Mouse (Mus musculus): ENCODE measurements around the gene Lrp2. TPM values are rescaled to one million over a fixed set of nuclear protein-coding genes. Genes with fewer than 3 reads are reported as not detected.

Gene Lrp2
- polyA plus RNA-seq, 1 experiment, result not detected

DNA sequence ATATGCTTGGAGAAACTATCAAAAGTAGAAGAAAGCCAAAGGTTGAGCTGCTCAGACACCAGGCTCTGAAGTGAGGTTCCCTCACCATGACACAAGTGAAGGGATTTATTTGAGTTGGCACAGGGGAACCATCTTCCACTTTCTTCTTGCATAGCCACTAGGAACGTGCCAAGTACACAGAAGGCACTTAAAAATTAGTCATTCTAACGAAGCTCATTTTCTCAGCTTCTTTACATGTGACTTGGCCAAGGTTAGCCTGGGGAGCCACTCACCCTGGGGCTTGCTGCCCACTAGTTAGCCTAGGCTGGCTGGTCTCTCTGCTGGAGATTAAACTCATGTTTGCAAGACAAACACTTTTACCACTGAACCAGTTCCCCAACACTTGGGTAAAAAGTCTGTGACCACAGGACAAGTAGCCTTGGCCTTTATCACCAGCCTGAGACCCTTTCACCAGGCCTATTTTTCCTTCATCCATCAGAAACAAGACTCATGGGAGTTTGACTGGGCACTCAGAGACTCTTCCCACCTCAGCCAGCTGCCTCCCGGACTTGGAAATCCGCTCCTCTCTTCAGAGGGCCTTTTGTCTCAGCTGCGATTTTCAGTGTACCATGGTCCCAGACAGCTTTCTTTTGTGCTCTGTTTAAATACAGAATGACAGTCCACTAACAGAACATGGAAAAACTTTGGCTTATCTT, 12.7 kb downstream of the Lrp2 start:
- no peak overlapping the region for H3K4me3 ChIP-seq (ENCODE audit: insufficient read depth, low read length)
- peaks cover 10% of the 10 kb centered on the region for H3K4me1 ChIP-seq (ENCODE audit: control insufficient read depth, insufficient read depth, low read length)
- TF ChIP-seq CTCF (IDR thresholded peaks at IDR 0.05; ENCODE audit: low read depth, low read length) (no peak), POLR2A (IDR thresholded peaks at IDR 0.05; ENCODE audit: borderline replicate concordance, low read depth, low read length) (no peak)
- H3K27ac ChIP-seq (ENCODE audit: insufficient read depth, low read depth, low read length), result no peak overlapping the region

DNA sequence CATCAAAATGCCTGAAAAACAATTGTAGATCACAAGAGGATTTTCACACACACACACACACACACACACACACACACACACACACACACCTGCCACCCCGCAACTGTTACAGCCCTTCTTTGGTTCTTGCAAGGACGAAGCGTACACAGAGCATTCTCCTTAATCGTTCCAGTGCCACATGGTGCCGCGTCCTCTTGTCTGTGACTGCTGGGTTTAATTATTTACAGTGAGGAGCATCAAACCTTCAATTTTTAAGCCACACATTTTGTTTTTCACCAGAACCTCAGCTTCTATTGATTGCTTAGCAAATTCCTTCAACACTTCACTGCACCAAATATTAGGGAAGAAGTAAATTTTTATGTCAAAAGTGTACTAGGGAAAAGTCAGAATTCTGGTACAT, 15.3 kb downstream of the Lrp2 start:
- H3K27ac ChIP-seq (ENCODE audit: insufficient read depth, low read depth, low read length), result no peak overlapping the region
- TF ChIP-seq CTCF (IDR thresholded peaks at IDR 0.05; ENCODE audit: low read depth, low read length), result no peak
- peaks cover 10% of the 10 kb centered on the region for H3K4me1 ChIP-seq (ENCODE audit: control insufficient read depth, insufficient read depth, low read length)
- no peak overlapping the region for H3K4me3 ChIP-seq (ENCODE audit: insufficient read depth, low read length)

DNA sequence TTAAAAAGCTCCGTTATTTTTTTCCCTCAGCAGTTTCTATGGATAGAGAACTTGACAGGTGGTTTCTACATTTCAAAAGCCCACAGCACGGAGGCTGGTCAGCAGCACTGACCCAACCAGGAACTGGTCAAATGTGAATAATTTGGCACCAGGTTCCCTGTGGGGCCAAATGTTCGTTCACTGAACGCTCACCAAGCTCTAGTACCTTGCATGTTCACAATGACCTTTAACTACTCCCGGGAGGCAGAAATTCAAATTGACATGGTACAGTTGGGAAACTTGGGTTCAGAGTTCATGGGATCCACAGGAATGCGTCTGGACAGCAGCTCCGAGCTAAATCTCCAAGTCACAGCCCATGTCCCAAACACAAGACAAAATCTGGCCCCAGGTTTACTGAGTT, 19.6 kb downstream of the Lrp2 start:
- Histone ChIP-seq H3K4me3 (ENCODE audit: insufficient read depth, low read length) (no peak overlapping the region), H3K4me1 (ENCODE audit: control insufficient read depth, insufficient read depth, low read length) (peaks cover 4% of the 10 kb centered on the region; the same call in 1 of the 2 replicates), H3K27ac (ENCODE audit: insufficient read depth, low read depth, low read length) (no peak overlapping the region)
- TF ChIP-seq POLR2A (IDR thresholded peaks at IDR 0.05; ENCODE audit: borderline replicate concordance, low read depth, low read length) (no peak), CTCF (IDR thresholded peaks at IDR 0.05; ENCODE audit: low read depth, low read length) (no peak)

DNA sequence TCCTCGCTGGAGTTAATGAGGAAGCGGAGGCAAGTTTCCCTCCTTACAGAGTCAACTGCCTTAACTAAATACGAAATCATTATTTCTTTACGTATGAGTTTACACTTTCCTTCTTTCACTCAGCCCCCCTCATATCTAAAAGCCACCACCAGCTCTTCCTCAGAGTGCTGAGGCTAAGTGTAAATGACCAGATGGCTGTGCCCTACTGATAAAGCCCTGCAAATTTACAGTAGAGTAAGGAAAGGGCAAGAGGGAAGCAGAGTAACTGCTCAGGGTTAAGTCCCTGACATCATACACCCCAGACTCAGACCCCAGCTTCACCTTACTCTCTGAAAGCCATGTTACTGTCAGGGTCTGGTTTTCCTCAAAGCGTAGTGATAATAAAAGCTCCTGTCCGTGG, 22.4 kb downstream of the Lrp2 start:
- H3K4me1 ChIP-seq (ENCODE audit: control insufficient read depth, insufficient read depth, low read length), result peaks cover 4% of the 10 kb centered on the region; the same call in 1 of the 2 replicates
- H3K27ac ChIP-seq (ENCODE audit: insufficient read depth, low read depth, low read length), result no peak overlapping the region
- no peak for TF ChIP-seq CTCF (IDR thresholded peaks at IDR 0.05; ENCODE audit: low read depth, low read length)
- no peak for TF ChIP-seq POLR2A (IDR thresholded peaks at IDR 0.05; ENCODE audit: borderline replicate concordance, low read depth, low read length)
- H3K4me3 ChIP-seq (ENCODE audit: insufficient read depth, low read length), result no peak overlapping the region

DNA sequence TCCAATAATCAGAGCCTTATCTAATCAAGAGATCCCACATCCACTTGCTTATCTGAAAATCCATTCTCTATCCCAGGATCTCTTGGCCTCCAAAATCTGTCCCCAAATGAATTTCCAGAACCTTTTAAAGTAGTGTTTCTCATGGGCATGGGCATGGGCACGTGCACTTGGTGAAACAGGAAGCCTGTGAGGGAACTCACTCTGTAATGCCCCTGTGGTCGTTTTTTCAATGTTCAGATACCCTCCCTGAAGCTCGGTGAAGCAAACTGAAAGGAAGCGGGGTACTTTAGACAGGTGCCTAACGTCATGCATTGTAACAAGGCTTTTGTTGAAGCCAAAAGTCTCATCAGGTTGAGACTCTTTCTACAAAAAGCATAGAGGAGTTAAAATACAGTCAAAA, 23.1 kb downstream of the Lrp2 start:
- H3K27ac ChIP-seq (ENCODE audit: insufficient read depth, low read depth, low read length), result no peak overlapping the region
- no peak overlapping the region for H3K4me3 ChIP-seq (ENCODE audit: insufficient read depth, low read length)
- TF ChIP-seq CTCF (IDR thresholded peaks at IDR 0.05; ENCODE audit: low read depth, low read length) (no peak), POLR2A (IDR thresholded peaks at IDR 0.05; ENCODE audit: borderline replicate concordance, low read depth, low read length) (no peak)
- peaks cover 4% of the 10 kb centered on the region; the same call in 1 of the 2 replicates for H3K4me1 ChIP-seq (ENCODE audit: control insufficient read depth, insufficient read depth, low read length)

DNA sequence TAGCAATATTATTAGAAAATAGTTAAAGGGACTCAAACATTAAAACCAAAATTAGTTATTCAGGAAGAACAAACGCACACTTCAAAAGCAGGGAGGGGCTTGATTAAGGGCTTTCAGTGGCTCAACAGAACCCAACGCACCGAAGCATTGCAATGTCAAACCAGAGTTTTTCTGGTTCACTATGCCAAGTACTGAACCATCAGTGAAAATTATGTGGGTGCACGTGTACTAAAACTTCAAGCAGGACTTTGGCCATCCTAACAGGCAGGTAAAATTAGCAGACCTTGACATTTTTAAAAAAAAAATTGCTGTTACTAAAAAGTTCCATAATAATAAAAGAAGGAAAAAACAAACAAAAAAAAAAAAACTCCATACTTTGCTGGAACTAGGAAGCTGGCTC, 25.6 kb downstream of the Lrp2 start:
- Histone ChIP-seq H3K4me1 (ENCODE audit: control insufficient read depth, insufficient read depth, low read length) (peaks cover 2% of the 10 kb centered on the region; the same call in 1 of the 2 replicates), H3K27ac (ENCODE audit: insufficient read depth, low read depth, low read length) (no peak overlapping the region), H3K4me3 (ENCODE audit: insufficient read depth, low read length) (no peak overlapping the region)
- TF ChIP-seq POLR2A (IDR thresholded peaks at IDR 0.05; ENCODE audit: borderline replicate concordance, low read depth, low read length), result no peak
- no peak for TF ChIP-seq CTCF (IDR thresholded peaks at IDR 0.05; ENCODE audit: low read depth, low read length)

DNA sequence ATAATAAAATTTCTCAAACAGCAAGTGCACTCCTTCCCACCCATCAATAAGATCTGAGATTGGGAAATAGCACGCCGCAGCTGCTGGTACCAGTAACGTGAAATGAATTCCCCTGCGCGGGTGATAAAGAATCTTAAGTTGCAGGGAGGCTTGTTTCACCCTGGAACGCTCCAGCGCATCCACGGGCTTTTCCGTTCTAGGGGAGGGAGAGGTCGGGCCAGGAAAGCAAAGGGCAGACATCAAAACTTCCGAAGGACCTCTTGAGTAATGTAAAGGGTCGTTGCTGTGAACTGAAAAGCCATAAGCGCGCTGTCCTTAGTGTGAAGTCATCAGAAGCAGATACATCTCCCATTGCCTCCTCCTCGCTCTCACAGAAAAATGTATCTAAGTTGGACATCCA, 26.5 kb downstream of the Lrp2 start:
- no peak overlapping the region for H3K27ac ChIP-seq (ENCODE audit: insufficient read depth, low read depth, low read length)
- H3K4me1 ChIP-seq (ENCODE audit: control insufficient read depth, insufficient read depth, low read length), result peaks cover 2% of the 10 kb centered on the region; the same call in 1 of the 2 replicates
- no peak for TF ChIP-seq POLR2A (IDR thresholded peaks at IDR 0.05; ENCODE audit: borderline replicate concordance, low read depth, low read length)
- TF ChIP-seq CTCF (IDR thresholded peaks at IDR 0.05; ENCODE audit: low read depth, low read length), result no peak
- H3K4me3 ChIP-seq (ENCODE audit: insufficient read depth, low read length), result no peak overlapping the region

DNA sequence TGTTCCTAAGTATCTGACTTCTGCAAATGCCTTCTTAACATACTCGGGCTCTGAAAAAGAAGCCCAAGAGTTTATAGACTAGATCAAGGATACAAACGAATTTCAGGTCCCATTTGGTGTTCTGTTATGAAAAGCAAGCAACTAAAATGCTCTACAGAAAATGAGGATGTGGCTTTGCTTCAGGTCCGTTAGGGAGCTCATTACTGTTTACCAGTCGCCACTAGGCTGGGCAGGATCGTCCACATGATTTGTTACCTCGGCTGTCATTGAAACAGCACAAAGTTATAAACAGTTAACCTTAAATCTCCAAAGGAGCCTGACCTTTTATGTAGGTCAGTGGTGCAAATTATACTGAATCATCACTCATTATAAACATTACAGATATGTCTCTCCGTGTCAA, 29.2 kb downstream of the Lrp2 start:
- no peaks in the 10 kb centered on the region for H3K4me1 ChIP-seq (ENCODE audit: control insufficient read depth, insufficient read depth, low read length)
- no peak overlapping the region for H3K27ac ChIP-seq (ENCODE audit: insufficient read depth, low read depth, low read length)
- no peak for TF ChIP-seq POLR2A (IDR thresholded peaks at IDR 0.05; ENCODE audit: borderline replicate concordance, low read depth, low read length)
- no peak for TF ChIP-seq CTCF (IDR thresholded peaks at IDR 0.05; ENCODE audit: low read depth, low read length)
- H3K4me3 ChIP-seq (ENCODE audit: insufficient read depth, low read length), result no peak overlapping the region

DNA sequence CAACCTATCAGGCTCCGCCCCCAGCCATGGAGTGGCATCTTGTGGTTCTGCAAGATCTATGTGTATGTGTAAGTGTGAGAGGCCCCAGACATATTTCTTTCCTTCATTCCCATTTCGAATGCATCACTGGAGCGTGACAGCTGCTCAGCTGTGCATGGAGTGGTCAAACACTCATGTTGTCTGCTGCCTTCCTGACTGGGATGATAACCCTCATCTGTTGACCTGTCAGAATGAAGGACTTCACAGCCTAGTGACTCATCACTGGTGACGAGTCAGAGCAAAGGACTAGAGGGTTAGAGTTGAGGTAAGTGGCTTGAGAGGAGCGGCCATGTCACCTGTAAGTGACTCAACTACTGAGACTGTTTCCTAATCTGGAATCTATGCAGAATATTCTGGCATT, 34.2 kb downstream of the Lrp2 start:
- Histone ChIP-seq H3K4me1 (ENCODE audit: control insufficient read depth, insufficient read depth, low read length) (peaks cover 8% of the 10 kb centered on the region), H3K27ac (ENCODE audit: insufficient read depth, low read depth, low read length) (no peak overlapping the region), H3K4me3 (ENCODE audit: insufficient read depth, low read length) (no peak overlapping the region)
- TF ChIP-seq CTCF (IDR thresholded peaks at IDR 0.05; ENCODE audit: low read depth, low read length), result no peak
- no peak for TF ChIP-seq POLR2A (IDR thresholded peaks at IDR 0.05; ENCODE audit: borderline replicate concordance, low read depth, low read length)

DNA sequence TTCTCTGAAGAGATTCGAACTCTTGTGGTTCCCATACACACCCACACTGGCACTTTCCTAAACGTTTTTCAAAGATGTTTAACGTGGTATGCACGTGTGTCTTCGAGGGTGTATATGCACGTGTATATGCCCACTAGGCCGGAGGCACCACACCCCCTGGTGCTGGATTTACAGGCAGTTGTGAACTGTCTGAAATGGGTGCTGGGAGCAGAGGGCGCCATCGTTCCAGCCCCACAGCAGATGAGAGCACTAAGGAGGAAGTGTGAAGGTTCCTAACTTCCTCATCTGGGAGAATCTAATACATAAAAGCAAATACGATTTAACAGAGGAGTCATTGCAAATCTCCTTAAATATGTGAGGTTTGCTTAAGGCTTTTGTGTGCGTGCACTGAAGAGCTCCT, 39.0 kb downstream of the Lrp2 start:
- Histone ChIP-seq H3K4me3 (ENCODE audit: insufficient read depth, low read length) (no peak overlapping the region), H3K4me1 (ENCODE audit: control insufficient read depth, insufficient read depth, low read length) (peaks cover 9% of the 10 kb centered on the region), H3K27ac (ENCODE audit: insufficient read depth, low read depth, low read length) (no peak overlapping the region)
- TF ChIP-seq CTCF (IDR thresholded peaks at IDR 0.05; ENCODE audit: low read depth, low read length), result peak; percentile 65
- TF ChIP-seq POLR2A (IDR thresholded peaks at IDR 0.05; ENCODE audit: borderline replicate concordance, low read depth, low read length), result no peak

Data from bone marrow macrophage, adult 2 months (primary cell).